Mouse (Mus musculus) hindbrain, embryonic 14.5 days (tissue): Measurements from ENCODE around the gene Pigm. TPM values are rescaled to one million over a fixed set of nuclear protein-coding genes. Genes with fewer than 3 reads are reported as not detected.

Experiments
- ATAC-seq: fragments of 200-750 bp; cut with Nextera tagmentation; 2 replicates; pipeline ENCODE4 v1.8.0; 2017; ENCODE audit warnings: moderate number of reproducible peaks, mild to moderate bottlenecking, moderate TSS enrichment, moderate library complexity; ENCODE audit not compliant: low FRiP score
- DNase-seq: peaks from one replicate; pipeline ENCODE4 v3.0.0-alpha.2; 2015; ENCODE audit warnings: low spot score
- H3K27ac ChIP-seq: fragments of 300-500 bp; sonication (generic); 2 replicates; pipeline ENCODE4 v1.5.1; 2014; ENCODE audit warnings: mild to moderate bottlenecking, moderate library complexity
- H3K27me3 ChIP-seq: fragments of 300-500 bp; sonication (generic); 2 replicates; pipeline ENCODE4 v1.6.1; 2014; ENCODE audit warnings: mild to moderate bottlenecking, low read length, mixed read lengths; ENCODE audit not compliant: control insufficient read depth, insufficient read depth
- H3K36me3 ChIP-seq: fragments of 300-500 bp; sonication (generic); replicated peaks from 2 replicates; pipeline ENCODE4 v1.6.1; 2014; ENCODE audit not compliant: control insufficient read depth, insufficient read depth
- H3K4me1 ChIP-seq: fragments of 300-500 bp; sonication (generic); replicated peaks from 2 replicates; pipeline ENCODE4 v1.6.1; 2014; ENCODE audit warnings: antibody characterized with exemption, low read length, mixed read lengths; ENCODE audit not compliant: control insufficient read depth, insufficient read depth
- H3K4me2 ChIP-seq: fragments of 300-500 bp; sonication (generic); replicated peaks from 2 replicates; pipeline ENCODE4 v1.6.1; 2014; ENCODE audit warnings: mild to moderate bottlenecking, moderate library complexity
- H3K4me3 ChIP-seq: fragments of 300-500 bp; sonication (generic); replicated peaks from 2 replicates; pipeline ENCODE4 v1.5.1; 2014; ENCODE audit warnings: mild to moderate bottlenecking, low read length
- H3K9ac ChIP-seq: fragments of 300-500 bp; sonication (generic); 2 replicates; pipeline ENCODE4 v1.6.1; 2014
- H3K9me3 ChIP-seq: fragments of 300-500 bp; sonication (generic); 2 replicates; pipeline ENCODE4 v1.6.1; 2016; ENCODE audit warnings: low read length; ENCODE audit not compliant: control insufficient read depth
- WGBS: fragments of 180-500 bp; shearing (Covaris S2); extraction: QIAGEN DNeasy Blood & Tissue Kit; methylation state at CpG from one replicate; pipeline ENCODE4 v1.1.7; 2014; 5-methylcytosine and 5-hydroxymethylcytosine counted together
- polyA plus RNA-seq: library from polyadenylated mRNA; unstranded; fragments of >200 nt; fragmentation: Nextera tagmentation; extraction: Ambion mirVana; gene quantifications from 2 replicates; pipeline ENCODE4 v1.2.1, GENCODE M21; 2014

The Pigm gene
- polyA plus RNA-seq, 1 experiment from 2014 or later, result 5.6 TPM

DNA sequence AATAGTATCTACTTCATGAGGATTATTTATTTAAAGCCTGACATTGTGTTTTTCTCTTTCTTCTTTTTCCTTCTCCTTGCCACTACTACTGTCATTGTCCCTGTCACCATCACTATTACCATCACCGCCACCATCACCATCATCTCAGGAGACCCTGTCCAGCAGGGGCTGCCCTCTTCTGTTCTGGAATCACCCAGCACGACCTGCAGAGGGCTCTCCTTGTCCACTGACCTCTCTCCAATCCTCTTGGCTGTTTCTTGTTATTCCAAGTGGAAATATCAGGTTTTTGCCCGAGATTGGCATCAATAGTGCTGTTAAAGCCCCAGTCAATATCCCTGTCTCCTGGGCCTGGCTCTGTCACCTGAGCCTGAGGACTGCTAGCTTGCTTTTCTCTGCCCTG, 42.8 kb upstream of the Pigm start:
- Histone ChIP-seq H3K27me3 (no peaks in the 10 kb centered on the region), H3K4me2 (no peak overlapping the region), H3K27ac (no peak overlapping the region), H3K9me3 (no peaks in the 10 kb centered on the region), H3K9ac (no peak overlapping the region), H3K36me3 (no peaks in the 10 kb centered on the region), H3K4me1 (peaks cover 7% of the 10 kb centered on the region), H3K4me3 (no peak overlapping the region)
- DNase-seq, result no peak
- no peak for ATAC-seq
- WGBS, result 22% methylated on average over 3 of the region's 3 CpGs

DNA sequence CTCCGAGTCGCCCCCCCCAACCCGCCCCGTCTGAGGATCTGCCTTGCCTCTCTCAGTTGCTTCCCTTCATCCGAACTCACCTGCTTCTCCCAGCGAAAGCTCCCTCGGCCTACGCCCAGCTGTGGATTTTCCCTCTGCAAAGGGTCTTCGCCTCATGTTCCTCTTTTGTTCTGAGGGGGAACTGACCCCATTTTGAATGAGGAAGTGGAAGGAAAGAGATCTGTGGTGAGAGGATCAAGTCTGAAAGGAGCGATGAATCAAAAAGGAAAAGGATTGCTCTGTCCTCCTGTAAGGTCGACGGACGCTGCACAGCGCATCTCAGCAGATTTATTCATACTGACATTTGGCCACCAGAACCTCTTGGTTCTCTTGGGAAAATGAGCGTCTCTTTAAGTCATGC, 40.5 kb upstream of the Pigm start:
- no peak for DNase-seq
- no peak overlapping the region for H3K4me3 ChIP-seq
- H3K9me3 ChIP-seq, result no peaks in the 10 kb centered on the region
- H3K36me3 ChIP-seq, result no peaks in the 10 kb centered on the region
- H3K27ac ChIP-seq, result no peak overlapping the region
- H3K27me3 ChIP-seq, result no peaks in the 10 kb centered on the region
- WGBS, result 77% methylated on average over 15 of the region's 15 CpGs
- H3K4me1 ChIP-seq, result no peaks in the 10 kb centered on the region; the same call in 1 of the 2 replicates
- ATAC-seq, result no peak
- no peak overlapping the region for H3K9ac ChIP-seq
- no peak overlapping the region for H3K4me2 ChIP-seq

DNA sequence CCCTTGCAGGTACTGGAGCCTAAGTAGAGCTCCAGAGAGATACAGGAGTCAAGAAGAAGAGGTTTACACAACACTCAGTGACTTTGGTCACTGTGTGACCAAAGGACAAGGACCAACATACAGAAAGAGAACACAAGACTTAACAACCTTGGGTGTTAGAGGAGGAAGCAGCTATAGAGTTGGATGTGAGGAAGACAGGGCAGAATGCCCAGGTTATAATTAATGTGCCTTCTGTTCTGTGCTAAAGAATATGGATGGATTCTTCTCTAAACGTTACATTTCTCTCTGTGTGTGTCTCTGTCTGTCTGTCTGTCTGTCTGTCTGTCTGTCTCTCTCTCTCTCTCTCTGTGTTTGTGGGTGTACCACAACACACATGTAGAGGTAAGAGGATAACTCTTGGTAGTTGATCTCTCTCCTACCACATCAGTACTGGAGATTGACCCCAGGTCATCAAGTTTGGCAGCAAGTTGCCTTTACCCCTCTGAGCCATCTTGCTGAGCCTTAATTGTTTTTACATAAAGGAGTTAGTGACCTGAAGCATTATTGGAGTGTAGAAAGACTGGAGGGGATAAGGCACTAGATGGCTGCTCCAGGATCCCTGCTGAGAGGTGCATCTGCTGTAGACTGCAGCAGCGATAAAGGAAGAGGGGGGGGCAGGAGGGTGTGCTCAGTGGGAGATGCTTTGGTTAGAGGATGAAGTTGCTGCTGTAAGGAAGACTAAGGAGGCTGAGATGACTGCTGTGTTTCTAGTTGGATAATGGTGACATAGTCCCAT, 38.7 kb upstream of the Pigm start:
- ATAC-seq (no peak), DNase-seq (no peak)
- no peak overlapping the region for H3K4me2 ChIP-seq
- H3K27me3 ChIP-seq, result no peaks in the 10 kb centered on the region
- no peaks in the 10 kb centered on the region; the same call in 1 of the 2 replicates for H3K4me1 ChIP-seq
- no peaks in the 10 kb centered on the region for H3K9me3 ChIP-seq
- no peak overlapping the region for H3K4me3 ChIP-seq
- H3K36me3 ChIP-seq, result no peaks in the 10 kb centered on the region
- no peak overlapping the region for H3K27ac ChIP-seq
- H3K9ac ChIP-seq, result no peak overlapping the region
- WGBS, result 29% methylated on average over 2 of the region's 2 CpGs

DNA sequence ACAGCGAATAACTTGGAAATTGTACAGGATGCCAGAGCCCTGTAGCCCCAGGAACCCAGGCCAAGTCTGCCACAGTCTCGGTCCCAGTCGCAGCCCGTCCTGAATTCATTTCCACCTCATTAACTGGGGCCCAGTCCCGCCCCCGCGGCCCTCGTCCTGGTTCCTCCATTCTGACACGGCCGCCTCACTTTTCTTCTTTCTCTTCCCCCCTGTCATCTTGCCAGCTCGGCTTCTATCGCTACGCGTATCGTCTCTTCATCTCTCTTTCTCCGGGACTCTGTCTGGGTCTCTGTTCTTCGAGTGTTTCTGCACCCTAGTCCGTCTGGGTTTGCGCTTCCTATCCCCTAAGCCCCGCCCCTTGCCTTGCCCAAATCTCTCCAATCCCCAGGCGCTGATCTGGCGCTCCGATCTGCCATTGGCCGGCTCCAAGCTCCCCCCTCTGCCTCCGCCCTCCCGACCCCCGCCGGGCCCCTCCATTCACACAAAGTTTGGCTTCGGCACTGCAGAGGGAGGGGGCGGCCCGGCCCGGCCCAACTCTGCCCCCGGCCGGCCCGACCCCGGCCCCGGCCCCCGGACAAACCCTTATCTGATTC, 35.5 kb upstream of the Pigm start, which contains the start of gene Kcnj10:
Gene Kcnj10 (plus strand): TSS at position 482 of the 593 bp plus-strand sequence.
- 2% methylated on average over 37 of the region's 38 CpGs for WGBS
- H3K4me2 ChIP-seq, result peak within 1 kb of the TSS; percentile 65
- H3K9me3 ChIP-seq, result no peaks in the 10 kb centered on the region
- ATAC-seq (peak; percentile 91), DNase-seq (peak; percentile 78)
- peak within 1 kb of the TSS; percentile 34 for H3K4me3 ChIP-seq
- H3K27me3 ChIP-seq, result no peaks in the 10 kb centered on the region
- no peaks in the 10 kb centered on the region for H3K36me3 ChIP-seq
- H3K27ac ChIP-seq, result peak within 1 kb of the TSS; percentile 47; the same call in 1 of the 2 replicates
- H3K4me1 ChIP-seq, result no peaks in the 10 kb centered on the region; the same call in 1 of the 2 replicates
- H3K9ac ChIP-seq, result peak within 1 kb of the TSS; percentile 16; the same call in 1 of the 2 replicates

DNA sequence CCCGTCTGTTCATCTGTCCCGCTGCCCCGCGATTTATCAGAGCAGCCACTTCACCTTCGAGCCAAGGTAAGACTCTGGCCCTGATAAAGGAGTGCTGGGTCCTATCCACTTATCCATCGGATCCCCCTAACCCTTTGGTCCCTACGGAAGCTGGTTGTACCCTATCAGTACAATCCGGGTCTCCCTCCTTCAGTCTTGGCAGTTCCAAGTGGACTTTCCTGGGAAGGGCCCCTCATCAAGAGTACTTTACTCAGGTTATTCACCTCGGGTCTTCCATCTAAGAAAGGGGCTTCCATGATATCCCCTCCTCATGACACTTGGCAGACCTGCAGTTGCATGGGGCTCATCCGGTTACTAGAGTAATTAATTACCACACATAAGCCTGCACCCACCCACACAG, 35.0 kb upstream of the Pigm start:
- Histone ChIP-seq H3K4me2 (peak overlapping the region; percentile 65), H3K36me3 (no peaks in the 10 kb centered on the region), H3K27me3 (no peaks in the 10 kb centered on the region), H3K27ac (peak overlapping the region; percentile 47; the same call in 1 of the 2 replicates), H3K9ac (peak overlapping the region; percentile 16; the same call in 1 of the 2 replicates), H3K4me3 (peak overlapping the region; percentile 34), H3K9me3 (no peaks in the 10 kb centered on the region), H3K4me1 (no peaks in the 10 kb centered on the region; the same call in 1 of the 2 replicates)
- DNase-seq (no peak), ATAC-seq (peak; percentile 5)
- 18% methylated on average over 10 of the region's 10 CpGs for WGBS

DNA sequence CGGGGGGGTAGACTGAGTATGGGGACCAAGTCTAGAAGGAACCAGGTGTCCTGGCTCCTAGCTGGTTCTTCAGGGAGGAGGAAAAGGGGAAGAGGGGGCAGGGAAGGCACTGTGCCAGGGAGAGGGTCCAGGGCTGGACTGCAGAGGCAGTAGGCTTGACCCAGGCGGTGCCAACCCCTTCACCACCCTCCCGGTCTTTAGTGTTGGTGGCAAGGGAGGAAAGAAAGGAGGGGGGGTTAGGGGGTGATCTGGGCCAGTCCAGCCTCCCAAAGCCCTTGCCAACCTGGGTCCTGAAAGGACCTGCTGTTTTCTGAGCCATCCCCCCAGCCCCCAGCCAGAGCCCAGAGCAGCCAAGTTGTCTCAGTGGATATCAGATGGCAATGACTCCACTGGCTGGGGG, 33.6 kb upstream of the Pigm start:
- 76% methylated on average over 3 of the region's 3 CpGs for WGBS
- ATAC-seq, result peak; percentile 75
- no peak overlapping the region for H3K27ac ChIP-seq
- H3K4me2 ChIP-seq, result peak overlapping the region; percentile 65
- DNase-seq, result no peak
- no peak overlapping the region for H3K9ac ChIP-seq
- no peaks in the 10 kb centered on the region; the same call in 1 of the 2 replicates for H3K4me1 ChIP-seq
- no peaks in the 10 kb centered on the region for H3K9me3 ChIP-seq
- H3K27me3 ChIP-seq, result no peaks in the 10 kb centered on the region
- H3K4me3 ChIP-seq, result peak overlapping the region; percentile 34; the same call in 1 of the 2 replicates
- no peaks in the 10 kb centered on the region for H3K36me3 ChIP-seq

DNA sequence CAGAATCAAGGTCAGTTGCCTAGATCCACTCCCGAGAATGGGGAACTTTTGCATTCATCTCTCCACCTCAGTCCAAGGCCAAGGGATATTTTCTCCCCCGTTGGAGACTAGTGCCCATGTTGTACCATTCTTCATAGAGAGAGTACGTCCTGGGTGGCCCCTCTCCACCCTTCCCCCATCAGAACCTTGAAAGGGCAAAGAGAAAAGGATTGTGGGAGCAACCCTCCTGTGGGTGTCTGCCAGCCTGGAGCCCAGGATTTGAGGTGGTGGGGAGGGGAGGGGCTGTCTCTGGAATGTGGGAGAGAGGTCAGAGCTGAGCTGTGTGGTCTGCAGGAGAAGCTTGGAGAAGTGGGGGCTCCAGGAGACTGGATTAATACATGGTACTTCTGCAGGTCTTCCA, 32.4 kb upstream of the Pigm start:
- Histone ChIP-seq H3K9ac (no peak overlapping the region), H3K9me3 (no peaks in the 10 kb centered on the region), H3K4me1 (no peaks in the 10 kb centered on the region; the same call in 1 of the 2 replicates), H3K4me3 (no peak overlapping the region), H3K27ac (peak overlapping the region; percentile 70), H3K27me3 (no peaks in the 10 kb centered on the region), H3K4me2 (peak overlapping the region; percentile 36), H3K36me3 (no peaks in the 10 kb centered on the region)
- ATAC-seq (no peak), DNase-seq (no peak)
- 49% methylated on average over 3 of the region's 3 CpGs for WGBS

DNA sequence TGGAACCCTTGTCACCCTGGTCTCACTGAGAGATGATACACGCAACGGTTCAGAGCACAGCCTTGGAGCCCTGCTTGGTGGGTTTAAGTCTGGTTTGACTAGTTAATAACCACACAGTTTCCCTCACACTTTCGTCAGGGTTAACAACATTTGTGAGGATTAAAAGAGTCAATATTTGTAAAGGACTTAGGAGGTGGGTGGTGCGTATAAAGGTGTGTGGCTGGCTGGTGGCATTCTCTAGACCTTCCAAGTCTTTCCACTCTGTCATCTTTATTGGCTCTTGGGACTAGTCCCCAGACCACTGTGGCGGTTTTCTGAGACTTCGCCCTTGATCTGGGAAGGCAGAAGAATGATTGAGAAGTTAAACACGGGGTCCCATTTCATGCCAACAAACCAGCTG, 31.5 kb upstream of the Pigm start:
- no peak for ATAC-seq
- Histone ChIP-seq H3K9ac (no peak overlapping the region), H3K4me1 (peaks cover 7% of the 10 kb centered on the region), H3K36me3 (no peaks in the 10 kb centered on the region), H3K4me2 (no peak overlapping the region), H3K27ac (no peak overlapping the region), H3K4me3 (no peak overlapping the region), H3K27me3 (no peaks in the 10 kb centered on the region), H3K9me3 (no peaks in the 10 kb centered on the region)
- no peak for DNase-seq
- 76% methylated on average over 7 of the region's 7 CpGs for WGBS

DNA sequence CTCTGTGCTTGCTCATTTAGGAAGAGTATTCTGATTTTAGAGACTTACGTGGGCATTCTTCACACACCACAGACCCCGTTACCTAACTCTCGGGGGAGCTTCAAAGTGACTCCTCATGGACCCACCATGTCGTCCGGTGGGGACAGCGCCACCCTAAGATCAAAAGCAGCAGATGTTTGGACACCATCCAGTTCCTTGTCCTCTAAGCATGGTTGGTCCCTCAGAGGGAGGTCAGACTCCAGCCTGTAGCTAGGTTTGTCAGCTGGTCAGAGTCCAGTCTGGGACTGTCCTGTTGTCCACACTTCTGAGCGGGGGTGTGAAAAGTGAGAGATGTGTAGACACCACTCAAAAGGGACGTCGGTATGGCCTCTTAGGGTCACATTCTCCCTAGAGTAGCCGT, 29.6 kb upstream of the Pigm start:
- H3K4me2 ChIP-seq, result no peak overlapping the region
- no peaks in the 10 kb centered on the region for H3K36me3 ChIP-seq
- no peaks in the 10 kb centered on the region for H3K27me3 ChIP-seq
- H3K9me3 ChIP-seq, result no peaks in the 10 kb centered on the region
- WGBS, result 86% methylated on average over 10 of the region's 10 CpGs
- H3K4me1 ChIP-seq, result peaks cover 18% of the 10 kb centered on the region
- H3K4me3 ChIP-seq, result no peak overlapping the region
- no peak overlapping the region for H3K9ac ChIP-seq
- H3K27ac ChIP-seq, result no peak overlapping the region
- ATAC-seq (no peak), DNase-seq (no peak)
